Mouse (Mus musculus) right cerebral cortex, postnatal 10 days (tissue): Measurements from ENCODE around the gene Shank2.

Experiments used
- DNase-seq, 2 experiments: peaks; one replicate each; pipeline ENCODE4 v3.0.0; 2021; ENCODE audit warnings: low spot score in 2 of 2

Gene Shank2

DNA sequence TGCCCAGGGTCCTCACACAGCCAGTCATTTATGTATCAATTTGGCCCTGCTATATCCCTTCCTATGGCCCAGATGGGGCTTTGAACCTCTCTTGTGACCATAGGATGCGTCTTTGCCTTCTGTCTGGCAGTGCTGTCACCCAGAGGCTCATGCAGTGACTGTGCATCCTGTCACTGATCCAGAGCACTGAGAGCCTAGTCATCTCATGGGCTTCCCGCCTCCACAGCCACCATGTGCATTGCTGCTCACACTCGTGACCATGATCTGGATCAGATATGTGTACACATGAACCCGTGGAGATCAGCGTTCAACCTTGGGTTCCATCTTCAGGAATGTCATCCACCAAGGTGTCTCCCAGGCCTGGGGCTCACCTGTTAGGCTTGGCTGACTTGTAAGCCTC lies 227.0 kb downstream of the Shank2 start:
- DNase-seq, result no peak

DNA sequence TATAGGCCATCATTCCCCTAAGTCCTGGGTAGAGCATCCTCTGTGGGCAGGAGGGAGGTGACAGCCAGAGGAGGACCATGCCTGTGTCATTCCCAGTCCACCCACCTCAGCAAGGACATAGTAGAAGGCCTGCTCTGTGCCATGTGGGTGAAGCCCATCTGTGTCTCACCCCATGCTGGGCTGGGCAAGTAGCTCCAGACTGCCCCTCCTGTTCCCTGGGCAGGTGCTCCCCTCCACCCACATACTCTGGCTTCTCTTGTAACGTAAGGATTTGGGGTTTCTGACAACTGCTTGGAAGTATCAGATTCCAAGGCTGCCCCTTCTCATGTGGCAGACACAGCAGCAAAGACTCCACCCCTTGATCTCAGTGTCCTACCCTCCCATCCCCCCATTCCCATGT lies 227.7 kb downstream of the Shank2 start:
- DNase-seq, result no peak

DNA sequence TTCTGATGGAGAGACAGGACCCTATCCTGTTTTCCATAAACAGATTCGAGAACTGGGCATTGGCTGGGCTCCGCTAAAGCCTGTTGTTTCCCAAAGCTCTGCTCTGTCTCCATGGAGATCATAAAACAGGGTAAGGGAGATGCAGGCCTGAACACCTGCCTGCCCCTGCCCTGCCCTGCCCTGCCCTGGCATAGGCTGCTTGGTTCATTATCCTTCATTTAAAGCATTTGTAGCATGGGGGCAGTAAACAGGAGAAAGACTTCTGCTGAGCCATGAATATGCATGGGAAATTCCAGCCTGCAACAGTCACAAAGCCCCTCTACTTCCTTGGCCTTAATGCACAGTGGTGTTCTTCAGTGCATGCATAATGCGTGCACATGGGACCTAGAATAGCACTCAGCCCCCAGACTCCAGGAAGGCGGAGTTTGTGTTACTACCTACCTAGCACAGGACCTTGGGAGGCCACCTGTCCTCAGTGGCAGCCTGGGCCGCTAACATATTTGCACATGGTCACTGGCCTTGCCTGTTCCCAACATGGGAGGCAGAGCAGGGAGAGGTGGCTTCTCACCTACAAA lies 230.5 kb downstream of the Shank2 start:
- no peak for DNase-seq

DNA sequence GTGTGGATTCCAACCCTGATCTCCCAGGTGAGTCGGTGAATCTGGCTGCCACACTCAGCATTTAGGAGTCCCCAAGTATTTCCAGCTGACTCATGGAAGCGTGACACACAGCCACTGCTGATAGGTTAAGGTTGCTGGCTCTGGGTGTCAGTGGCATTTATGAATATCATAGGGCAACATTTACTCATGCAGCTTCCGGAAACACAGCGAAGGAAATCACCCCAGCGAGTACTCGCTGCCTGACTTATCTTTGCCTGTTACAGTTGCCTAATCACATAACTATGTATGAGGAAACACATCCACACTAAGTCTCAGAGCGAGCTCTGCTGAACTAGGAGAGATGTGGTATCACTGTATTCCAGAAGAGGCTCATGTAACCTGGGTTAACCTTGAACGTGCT lies 231.8 kb downstream of the Shank2 start:
- DNase-seq, result no peak

DNA sequence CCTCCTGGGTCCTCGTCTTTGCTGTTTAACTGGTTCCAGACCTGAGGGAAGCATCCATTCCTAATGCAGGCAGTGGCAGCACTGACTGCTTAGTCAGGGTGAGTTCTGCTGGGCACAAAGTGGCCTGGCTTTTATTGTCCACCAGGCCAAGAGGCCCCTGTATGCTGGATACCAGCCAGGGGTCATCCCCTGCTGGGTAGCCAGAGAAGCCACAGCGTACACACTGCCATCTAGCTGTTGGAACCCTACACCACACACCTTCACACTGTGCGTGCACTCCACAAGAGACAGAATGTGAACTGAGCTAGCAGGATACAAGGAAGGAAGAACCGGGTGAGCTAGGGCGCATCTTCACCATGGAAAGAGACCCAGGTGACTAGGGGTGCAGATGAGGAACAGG lies 233.1 kb downstream of the Shank2 start:
- no peak for DNase-seq

DNA sequence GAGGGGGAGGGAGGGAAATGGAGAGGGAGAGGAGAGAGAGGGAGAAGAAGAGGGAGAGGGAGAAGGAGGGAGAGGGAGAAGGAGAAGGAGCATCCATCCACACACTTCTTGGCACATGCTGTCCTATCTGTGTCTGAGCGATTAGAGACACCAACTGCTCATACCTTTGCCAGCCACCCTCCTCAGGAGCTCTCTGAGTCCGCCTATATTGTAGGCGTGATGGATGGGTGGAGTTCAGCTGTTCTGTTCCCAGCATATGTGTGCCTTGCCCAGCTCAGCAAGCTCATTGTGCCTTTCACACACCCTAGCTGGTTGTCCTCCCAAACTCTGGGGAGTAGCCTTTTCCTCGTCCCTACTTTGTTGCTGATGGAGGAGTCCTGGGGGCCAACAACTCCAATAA lies 233.8 kb downstream of the Shank2 start:
- no peak for DNase-seq

DNA sequence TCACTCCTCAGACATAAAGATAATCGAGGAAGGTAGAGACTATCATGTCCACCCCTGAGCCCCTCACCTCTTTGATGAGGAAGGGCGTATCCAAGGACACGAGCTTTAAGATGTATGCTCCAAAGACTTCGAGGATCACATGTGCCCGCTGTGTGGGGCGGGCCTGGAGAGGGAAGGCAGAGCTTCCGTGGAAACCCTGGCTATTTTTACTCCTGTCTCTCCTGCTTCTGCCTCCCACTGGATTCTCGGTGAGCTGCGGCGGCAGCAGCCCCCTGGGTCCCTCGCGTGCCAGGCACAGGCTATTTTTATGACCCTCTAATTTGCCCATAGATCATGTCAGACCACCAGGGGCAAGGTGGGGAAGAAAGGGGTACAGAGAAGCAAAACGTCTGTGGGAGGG lies 235.1 kb downstream of the Shank2 start:
- DNase-seq, result peak; percentile 72 to 81

DNA sequence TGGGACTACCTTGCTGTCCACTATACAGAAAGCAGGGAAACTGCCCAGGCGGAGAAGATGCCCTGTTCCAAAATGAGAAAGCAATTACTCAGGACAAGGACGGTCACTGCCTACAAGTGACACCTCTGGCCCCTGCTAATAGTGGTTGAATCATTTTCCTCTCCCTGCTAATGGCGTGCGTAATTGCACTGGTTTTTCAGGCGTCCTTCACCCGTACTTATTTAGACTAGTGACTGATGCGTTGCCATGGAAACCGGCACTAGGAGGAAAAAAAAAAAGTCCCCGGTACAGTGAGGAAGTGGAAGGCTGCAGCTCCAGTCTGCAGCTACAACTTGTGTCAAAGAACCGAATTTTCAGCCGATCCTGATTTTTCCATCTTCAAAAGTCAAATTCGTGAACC lies 236.7 kb downstream of the Shank2 start:
- peak; percentile 83 to 87 for DNase-seq

DNA sequence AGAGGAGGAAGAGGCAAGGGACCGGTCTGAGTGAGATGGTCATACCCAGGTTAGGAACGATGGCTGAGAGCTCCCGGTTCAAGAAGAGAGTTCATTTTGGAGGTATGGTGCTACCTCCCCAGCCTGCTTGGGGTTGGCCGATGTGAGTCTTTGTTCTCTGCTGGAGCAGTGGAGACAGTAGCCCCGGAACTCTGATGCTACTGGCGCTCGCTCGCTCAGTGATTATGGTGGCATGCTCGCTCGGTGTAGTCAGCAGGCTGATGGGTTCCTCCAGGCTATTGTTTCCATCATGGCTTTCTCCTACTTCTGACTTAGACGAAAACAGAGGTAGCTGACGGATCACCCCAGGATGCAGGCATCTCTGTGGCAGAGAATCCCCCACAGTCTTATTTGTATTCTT lies 237.3 kb downstream of the Shank2 start:
- no peak for DNase-seq

DNA sequence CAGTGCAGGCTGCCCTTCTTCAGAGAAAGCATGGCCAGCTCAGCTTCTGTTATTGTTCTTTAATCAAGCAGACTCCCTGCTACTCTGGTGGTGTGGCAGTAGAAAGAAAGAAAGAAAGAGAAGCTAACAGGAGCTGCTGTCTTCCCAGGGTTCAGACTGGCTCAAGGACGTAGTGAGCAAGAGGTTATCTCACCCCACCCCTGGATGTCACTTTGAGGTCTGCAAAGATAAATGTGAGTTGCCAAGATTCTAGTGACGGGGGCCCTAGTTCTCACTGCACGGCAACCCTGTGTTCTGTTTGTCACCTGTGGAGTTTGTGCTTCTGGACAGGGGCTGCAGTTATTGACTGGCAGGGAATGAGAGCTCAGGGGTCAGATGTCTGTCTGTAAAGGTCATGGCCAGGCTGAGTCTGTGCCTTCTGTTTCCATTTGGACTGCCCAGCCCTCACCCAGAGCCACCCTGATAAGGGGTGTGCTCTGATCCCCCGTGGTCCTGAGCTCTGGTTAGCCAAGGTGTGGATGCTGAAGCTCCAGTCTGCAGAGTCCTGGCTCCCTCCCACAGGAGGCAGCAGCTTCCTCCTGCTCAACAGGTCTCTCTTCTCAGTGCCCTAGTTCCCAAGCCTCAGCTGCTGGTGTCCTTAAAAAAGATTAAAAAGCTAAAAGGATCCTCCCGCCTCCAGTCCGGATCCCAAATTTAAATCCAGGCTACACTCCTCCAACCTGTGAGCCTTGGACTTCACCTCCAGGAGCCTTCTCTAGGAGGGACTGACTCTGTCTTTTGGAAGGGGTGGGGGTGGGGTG lies 238.0 kb downstream of the Shank2 start:
- peak in 1 of 2 experiments; percentile 69 for DNase-seq

DNA sequence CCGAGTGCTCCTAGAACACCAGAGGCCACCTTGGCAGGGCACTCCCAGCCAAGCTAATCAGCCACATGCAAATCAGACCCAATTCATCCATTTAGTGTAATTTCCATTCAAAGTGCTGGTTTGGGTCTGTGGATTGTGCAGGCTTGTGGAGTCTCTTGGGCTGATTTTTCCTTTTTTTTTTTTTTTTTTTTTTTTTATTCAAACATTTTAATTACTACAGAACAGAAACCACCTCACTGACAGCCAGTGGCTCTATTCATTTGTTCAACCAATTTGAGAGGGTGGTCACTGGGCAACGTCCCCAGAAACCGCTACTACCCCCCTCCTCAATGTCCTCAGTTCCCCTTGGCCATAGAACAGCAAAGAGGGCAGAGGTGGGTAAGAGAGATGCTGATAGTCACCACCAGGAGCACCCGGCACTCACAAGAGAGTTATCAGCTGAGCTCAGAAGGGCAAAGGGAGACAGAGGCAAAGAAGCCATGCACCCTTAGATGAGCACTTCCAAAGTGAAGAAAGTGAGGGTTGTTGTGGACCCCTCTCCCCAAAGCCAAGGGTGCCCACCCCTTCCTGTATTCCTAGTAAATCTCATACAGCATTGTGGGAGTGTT lies 239.1 kb downstream of the Shank2 start:
- DNase-seq, result peak in 1 of 2 experiments; percentile 57

DNA sequence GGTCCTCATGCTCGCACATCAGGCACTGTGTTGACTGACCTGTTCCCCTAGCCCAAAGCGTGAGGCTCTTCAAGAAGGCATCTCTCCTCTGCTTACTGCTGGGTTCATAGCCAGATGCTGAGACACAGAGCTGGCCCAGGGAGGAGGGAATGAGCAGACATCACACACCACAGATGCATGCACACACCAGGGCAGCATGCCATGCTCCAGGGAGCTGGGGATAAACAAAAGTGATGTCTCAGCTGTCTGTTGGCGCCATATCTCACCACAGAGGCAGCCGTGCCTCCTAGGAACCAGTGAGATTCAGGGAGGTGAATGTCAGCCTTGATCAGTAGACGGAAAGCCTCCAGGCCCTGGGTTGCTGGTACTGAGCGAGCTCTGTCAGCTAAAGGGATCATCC lies 242.5 kb downstream of the Shank2 start:
- no peak for DNase-seq

DNA sequence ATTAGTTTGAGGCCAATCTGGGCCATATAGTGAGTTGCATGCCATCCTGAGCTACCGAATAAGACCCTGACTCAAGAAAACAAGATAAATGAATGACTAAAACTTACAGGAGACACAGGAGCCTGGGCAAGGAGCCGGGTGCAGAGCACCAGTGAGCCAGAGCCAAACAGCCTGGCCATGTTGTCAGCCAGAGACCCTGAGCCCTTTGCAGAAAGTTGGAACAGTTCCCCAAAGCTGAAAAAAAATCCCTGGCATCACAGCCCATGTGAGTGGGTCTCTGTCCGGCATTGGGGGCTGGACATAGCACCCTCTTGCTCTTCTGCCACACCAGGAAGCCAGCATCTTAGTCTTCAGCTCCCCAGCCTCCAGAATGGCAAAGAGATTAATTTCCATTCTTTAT lies 244.5 kb downstream of the Shank2 start:
- no peak for DNase-seq

DNA sequence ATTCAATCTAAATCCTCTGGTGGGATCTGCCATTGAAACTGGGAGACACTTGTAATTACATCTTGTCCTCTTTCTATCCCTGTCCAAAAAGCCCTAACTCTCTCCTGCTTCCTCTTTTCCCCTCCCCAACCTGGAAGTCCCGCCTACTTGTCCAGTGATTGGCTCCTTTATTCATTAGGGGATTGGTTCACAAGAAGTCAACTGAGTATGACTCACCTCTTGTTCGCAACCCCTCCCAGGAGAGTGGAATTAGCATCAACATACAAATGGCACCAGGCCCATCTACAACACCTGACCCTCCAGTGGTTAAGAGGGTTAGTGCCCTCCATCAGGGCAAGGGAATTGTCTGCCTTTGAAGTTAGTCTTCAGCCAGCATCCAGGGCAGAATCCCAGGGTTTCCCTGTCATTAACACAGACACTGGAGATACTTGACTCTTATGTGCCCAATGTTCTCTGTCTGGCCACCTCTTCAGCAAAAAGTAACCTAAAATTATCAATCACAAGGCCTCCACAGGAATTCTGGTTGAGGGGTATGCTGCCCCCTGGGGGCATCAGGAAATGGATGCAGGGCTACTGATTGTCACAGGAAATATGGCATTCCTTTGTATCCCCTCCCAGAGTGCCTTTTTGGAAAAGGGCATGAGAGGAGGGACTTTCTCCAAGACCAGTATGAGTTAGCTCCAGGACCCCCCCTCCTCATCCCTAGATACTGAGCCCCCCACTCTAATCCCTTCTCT lies 247.1 kb downstream of the Shank2 start:
- DNase-seq, result no peak

DNA sequence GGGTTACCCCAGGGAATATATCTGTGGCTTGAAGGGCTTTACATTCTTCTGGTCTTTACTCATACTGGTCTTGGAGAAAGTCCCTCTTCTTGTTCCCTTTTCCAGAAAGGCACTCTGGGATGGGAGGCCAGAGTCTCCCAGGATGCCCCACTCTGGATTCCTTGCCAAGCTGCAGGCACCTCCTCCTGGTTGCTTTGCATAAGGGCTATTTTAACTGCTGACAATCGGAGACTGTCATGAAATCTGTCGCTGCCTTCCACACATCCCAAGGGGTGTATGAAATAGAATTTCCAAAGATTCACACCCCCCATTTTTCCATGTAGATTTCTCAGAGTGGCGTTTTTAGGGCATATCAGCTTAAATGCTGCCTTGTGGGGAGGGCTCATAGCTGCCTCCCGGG lies 249.1 kb downstream of the Shank2 start:
- DNase-seq, result peak; percentile 77 to 83

DNA sequence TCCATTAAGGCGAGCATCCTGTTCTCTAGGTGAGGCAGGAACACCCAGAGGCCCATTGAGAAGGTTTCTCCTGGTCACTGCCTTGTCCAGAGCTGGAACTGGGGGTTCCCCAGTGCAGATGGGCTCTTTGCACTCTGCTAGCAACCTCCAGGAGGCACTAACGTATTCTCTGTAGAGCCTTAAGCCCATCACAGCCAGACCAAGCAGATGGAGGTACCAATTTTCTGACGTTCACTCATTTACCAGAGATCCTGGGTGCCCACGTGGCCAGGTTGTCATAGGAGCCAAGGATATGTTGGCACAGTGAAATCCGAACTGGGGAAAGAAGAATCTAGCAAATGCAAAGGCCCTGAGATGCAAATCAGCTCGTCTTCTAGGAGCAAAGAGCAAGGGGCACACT lies 249.5 kb downstream of the Shank2 start:
- peak; percentile 70 to 83 for DNase-seq

DNA sequence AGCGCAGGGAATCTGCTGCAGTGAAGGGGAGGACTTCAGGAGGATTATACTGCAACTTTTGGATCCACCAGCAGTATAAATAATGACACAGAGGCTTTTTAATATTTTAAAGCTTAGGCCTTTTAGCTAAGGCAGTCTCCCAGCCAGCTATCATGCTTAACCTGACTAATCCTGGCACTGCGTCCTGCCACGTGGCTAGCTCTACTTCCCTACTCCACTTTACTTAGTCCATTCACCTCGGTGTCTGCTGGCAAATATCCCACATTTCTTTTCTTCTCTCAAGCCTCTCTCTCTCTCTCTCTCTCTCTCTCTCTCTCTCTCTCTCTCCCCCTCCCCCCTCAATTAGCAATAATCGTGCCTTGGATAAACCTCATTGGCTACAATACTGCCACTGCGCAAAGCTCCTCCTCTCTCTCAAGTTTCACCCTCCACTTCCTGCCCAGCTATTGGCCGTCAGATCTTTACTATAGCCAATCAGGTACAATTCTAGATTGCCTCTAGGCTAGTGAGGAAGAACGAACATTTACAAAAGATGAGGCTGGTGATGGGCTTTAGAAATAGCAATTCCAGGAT lies 253.0 kb downstream of the Shank2 start:
- no peak for DNase-seq

DNA sequence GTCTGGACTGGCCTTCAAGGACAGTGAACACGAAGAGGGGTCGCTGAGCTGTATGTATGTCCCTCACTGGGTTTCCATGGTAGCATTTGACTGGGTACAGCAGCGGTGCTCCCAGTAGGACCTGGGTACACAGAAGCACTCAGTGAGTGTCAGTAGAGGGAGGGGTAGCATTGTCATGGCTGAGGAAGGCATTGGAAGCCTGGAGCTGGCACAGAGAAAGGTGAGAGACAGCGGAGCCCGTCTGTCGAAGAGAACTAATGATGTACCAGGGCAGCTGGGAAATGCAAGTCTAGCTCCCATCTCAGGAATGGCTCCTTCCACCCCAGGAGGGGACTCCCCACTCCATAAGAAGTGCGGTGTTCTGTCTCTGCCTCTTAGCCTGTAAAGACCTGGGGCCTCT lies 256.1 kb downstream of the Shank2 start:
- DNase-seq, result no peak

DNA sequence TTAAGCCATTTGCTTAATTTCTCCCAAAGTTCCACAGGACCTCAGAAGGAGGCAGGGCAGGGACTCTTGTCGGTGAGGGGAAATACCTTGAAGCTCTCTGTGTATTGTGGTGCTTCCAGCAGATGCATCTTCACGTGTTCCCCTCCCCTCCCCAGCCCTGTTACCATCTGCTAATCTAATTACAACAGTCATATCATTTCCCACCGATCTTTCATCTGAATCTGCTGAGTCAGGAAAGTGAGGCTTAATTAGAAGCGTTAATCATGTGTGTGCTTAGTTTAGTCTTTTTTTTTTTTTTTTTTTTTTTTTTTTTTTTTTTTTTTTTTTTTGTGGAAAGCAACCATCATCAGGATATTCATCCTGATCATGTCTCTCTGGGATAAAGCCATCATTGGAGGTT lies 256.6 kb downstream of the Shank2 start:
- DNase-seq, result no peak

DNA sequence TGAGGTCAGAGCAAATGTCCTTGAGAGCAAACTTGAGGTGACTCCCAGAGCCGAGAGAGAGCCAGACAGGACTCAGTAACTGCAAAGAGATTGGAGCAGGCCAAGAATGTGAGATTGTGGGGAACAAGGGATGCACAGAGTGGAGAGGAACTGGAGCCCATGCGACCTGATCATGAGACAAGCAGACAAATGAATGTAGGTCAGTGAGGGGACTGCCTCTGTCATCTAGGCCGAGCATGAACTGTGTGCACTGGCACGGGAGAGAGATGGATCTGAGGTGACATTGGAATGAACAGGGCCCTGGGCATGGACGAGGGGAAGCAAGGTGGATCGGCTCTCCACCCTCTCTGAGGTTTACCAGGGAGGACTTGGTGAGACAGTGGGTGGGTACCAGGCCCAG lies 260.9 kb downstream of the Shank2 start:
- no peak for DNase-seq

DNA sequence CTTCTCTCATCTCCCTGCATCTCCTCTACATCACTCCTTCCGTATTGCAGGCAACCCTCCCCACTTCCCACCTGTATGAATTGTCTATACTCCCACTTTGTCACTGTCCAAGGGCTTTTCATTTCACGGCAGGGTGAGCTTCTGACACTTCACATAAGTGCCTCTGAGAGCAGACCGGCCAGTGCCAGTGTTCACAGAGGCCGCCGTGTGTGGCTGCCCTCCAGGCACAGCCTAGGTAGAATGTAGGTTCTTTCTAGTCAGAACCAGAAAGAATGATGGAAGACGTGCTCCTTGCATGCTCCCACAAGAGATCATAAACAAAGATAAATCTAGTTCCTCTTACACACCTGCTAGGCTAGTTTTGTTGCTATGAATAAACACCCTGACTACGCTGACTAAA lies 265.0 kb downstream of the Shank2 start:
- DNase-seq, result no peak

DNA sequence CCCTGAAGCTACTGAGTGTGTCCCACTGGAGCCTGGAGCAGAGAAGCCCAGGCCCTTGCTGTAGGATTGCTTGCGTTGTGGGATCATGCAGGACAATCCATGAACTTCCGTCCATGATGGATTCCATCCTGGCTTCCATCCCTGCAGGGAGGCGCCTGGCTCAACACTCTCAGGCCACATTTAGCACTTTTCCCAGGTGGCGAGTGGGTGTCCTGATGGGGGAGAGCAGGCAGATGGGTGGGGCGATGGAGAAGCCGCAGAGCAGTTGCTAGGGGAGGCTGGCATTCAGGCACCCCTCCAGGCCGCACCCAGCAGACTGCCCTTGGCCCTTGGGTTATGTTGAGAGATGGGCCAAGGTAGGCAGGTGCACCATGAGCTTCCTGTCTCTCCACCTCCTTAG lies 266.6 kb downstream of the Shank2 start:
- DNase-seq, result peak; percentile 59 to 61
